Comparison of ENCODE assay signal across 14 mouse cellular contexts in genomic region chr5:38858015-38858721, GRCm38 (mm10). TPM values are rescaled to one million over a fixed set of nuclear protein-coding genes. Genes with fewer than 3 reads are reported as not detected.
A peak's percentile ranks its signal among the peaks of the same experiment; 100 is the strongest.
DNase-seq lines count a peak whose midpoint lies in the region; ATAC-seq and TF ChIP-seq lines count a peak whose summit lies in the region.
"Had no signal": no experiment of that assay in that cellular context is flagged by ENCODE, and none has a peak within 500 bp of the region (broad histone marks: within the 10 kb centered on the region; RNA-seq: fewer than 3 reads in every experiment).

No protein-coding gene starts in this region.

- TF ChIP-seq POLR2A in small intestine, adult 2 months (IDR thresholded peaks at IDR 0.05; ENCODE audit: low read depth, low read length), result no peak

- H3K4me3 ChIP-seq in megakaryocyte, embryonic 14.5 days (replicated peaks), result peak overlapping the region; percentile 6
- no peak overlapping the region for H3K4me3 ChIP-seq in small intestine, adult 2 months (ENCODE audit: low read depth, low read length)
- H3K4me3 ChIP-seq: midbrain, embryonic 10.5 days had no signal

- peak; percentile 72 for DNase-seq in embryo, embryonic 11 days
- DNase-seq in hindlimb bud, embryonic 11.5 days (ENCODE audit: extremely low spot score, low read depth, low spot score), result peak; percentile 57
- DNase-seq in gastrocnemius, postnatal 14 days, result no peak
- DNase-seq in thymus, adult 18-20 months, result no peak
- DNase-seq in left cerebral cortex, postnatal 25 days (ENCODE audit: low spot score in 2 of 2), result no peak
- DNase-seq: adrenal gland, postnatal 36 days; heart, adult 18-20 months; heart, postnatal 14 days; lung, adult 18-20 months had no signal

- peaks cover 2% of the 10 kb centered on the region for H3K36me3 ChIP-seq in megakaryocyte, embryonic 14.5 days (replicated peaks; ENCODE audit: low read length)
- H3K36me3 ChIP-seq in small intestine, adult 2 months (ENCODE audit: control insufficient read depth, insufficient read depth, low read length), result no peaks in the 10 kb centered on the region
- H3K36me3 ChIP-seq: midbrain, embryonic 10.5 days had no signal

- no peak for ATAC-seq in megakaryocyte, adult 5-6 weeks (ENCODE audit: poor library complexity, severe bottlenecking)
- ATAC-seq: forebrain, embryonic 16.5 days had no signal

- no peaks in the 10 kb centered on the region for H3K9me3 ChIP-seq in megakaryocyte, embryonic 14.5 days
- H3K9me3 ChIP-seq: midbrain, embryonic 10.5 days had no signal

- WGBS in small intestine, adult 2 months, result 32% methylated on average over 4 of the region's 4 CpGs

- peaks cover 70% of the 10 kb centered on the region for H3K4me1 ChIP-seq in megakaryocyte, embryonic 14.5 days
- peaks cover 13% of the 10 kb centered on the region; the same call in 1 of the 2 replicates for H3K4me1 ChIP-seq in small intestine, adult 2 months (ENCODE audit: control insufficient read depth, insufficient read depth, insufficient read length, low read length)

- no peaks in the 10 kb centered on the region for H3K27me3 ChIP-seq in megakaryocyte, embryonic 14.5 days (replicated peaks)
- H3K27me3 ChIP-seq in small intestine, adult 2 months (ENCODE audit: control insufficient read depth, insufficient read depth, low read length), result no peaks in the 10 kb centered on the region

- intact Hi-C loops in gastrocnemius, postnatal 14 days (cut with DNase I; ENCODE audit: low total_unique reads), result no loop called here
- intact Hi-C loops in left cerebral cortex, postnatal 25 days (cut with DNase I), result no loop called here

- no peak overlapping the region for H3K27ac ChIP-seq in small intestine, adult 2 months (ENCODE audit: insufficient read depth, low read depth, low read length)
- H3K27ac ChIP-seq: midbrain, embryonic 10.5 days had no signal

- TF ChIP-seq CTCF in small intestine, adult 2 months (IDR thresholded peaks at IDR 0.05; ENCODE audit: extremely low read depth, insufficient read length, insufficient replicate concordance, low read depth, low read length), result peak; percentile 9; the same call in 1 of the 2 replicates

RNA-seq across cellular contexts. Expression of gene Clnk, which starts 18.4 kb away (rescaled TPM):
- polyA plus RNA-seq in megakaryocyte, embryonic 14.5 days (2012; ENCODE audit: insufficient read depth, low replicate concordance), result not detected in 2 replicates
- 0.25 and 0.38 TPM in 2 replicates for total RNA-seq in megakaryocyte, adult 5-6 weeks (2015)
- 0.29 and 0.33 TPM in 2 replicates for total RNA-seq in megakaryocyte, adult 5-6 weeks (2017)
- 0.15 and 0.25 TPM in 2 replicates for polyA plus RNA-seq in small intestine, adult 2 months (2012; rRNA removed)
- total RNA-seq in gastrocnemius, postnatal 14 days (2021), result not detected
- under 1 TPM in 1 of 2 experiments, not detected in 1; 0.21 TPM for total RNA-seq in left cerebral cortex, postnatal 25 days (2021)
- total RNA-seq: adrenal gland, postnatal 36 days; heart, adult 18-20 months; heart, postnatal 14 days had no signal

Comparison
In these comparisons a context has a peak if more than half of its experiments do, and no peak if none do; other contexts are left out.
1. DNase-seq: peak in embryo, embryonic 11 days (single experiment) and hindlimb bud, embryonic 11.5 days (single experiment); none in gastrocnemius, postnatal 14 days (single experiment), thymus, adult 18-20 months (0 of 2) and left cerebral cortex, postnatal 25 days (0 of 2).